Mouse (Mus musculus) cerebellum, postnatal 10 days (tissue): Measurements from ENCODE around the gene Gtdc1.

Source experiments
- DNase-seq, 2 experiments: peaks; one replicate each; pipeline ENCODE4 v3.0.0; 2021; ENCODE audit warnings: mixed read lengths in 2 of 2

The Gtdc1 gene

GRCm38 (mm10) chr2:44923056-44923883 lies 4.2 kb downstream of the Gtdc1 start:
- DNase-seq = no peak

- no peak for DNase-seq
Observed at GRCm38 (mm10) chr2:44922500-44922899, 5.0 kb downstream of the Gtdc1 start.

GRCm38 (mm10) chr2:44920471-44920870 lies 7.0 kb downstream of the Gtdc1 start:
- no peak for DNase-seq

- no peak for DNase-seq
Observed at GRCm38 (mm10) chr2:44919326-44919725, 8.1 kb downstream of the Gtdc1 start.

GRCm38 (mm10) chr2:44918737-44919136 lies 8.7 kb downstream of the Gtdc1 start:
- DNase-seq = no peak

GRCm38 (mm10) chr2:44916286-44916685 lies 11.2 kb downstream of the Gtdc1 start:
- no peak for DNase-seq

- no peak for DNase-seq
Observed at GRCm38 (mm10) chr2:44897801-44898200, 29.7 kb downstream of the Gtdc1 start.

- DNase-seq = no peak
Observed at GRCm38 (mm10) chr2:44873718-44874117, 53.7 kb downstream of the Gtdc1 start.

GRCm38 (mm10) chr2:44864726-44865125 lies 62.7 kb downstream of the Gtdc1 start:
- DNase-seq = no peak

GRCm38 (mm10) chr2:44854475-44854874 lies 73.0 kb downstream of the Gtdc1 start:
- DNase-seq = no peak

- no peak for DNase-seq
Observed at GRCm38 (mm10) chr2:44849666-44850065, 77.8 kb downstream of the Gtdc1 start.

- DNase-seq = no peak
Observed at GRCm38 (mm10) chr2:44848156-44848555, 79.3 kb downstream of the Gtdc1 start.

- DNase-seq = no peak
Observed at GRCm38 (mm10) chr2:44845424-44845823, 82.0 kb downstream of the Gtdc1 start.

GRCm38 (mm10) chr2:44829753-44830152 lies 97.7 kb downstream of the Gtdc1 start:
- no peak for DNase-seq

- no peak for DNase-seq
Observed at GRCm38 (mm10) chr2:44829346-44829745, 98.1 kb downstream of the Gtdc1 start.

- DNase-seq = no peak
Observed at GRCm38 (mm10) chr2:44826609-44827008, 100.8 kb downstream of the Gtdc1 start.

GRCm38 (mm10) chr2:44817787-44818186 lies 109.7 kb downstream of the Gtdc1 start:
- DNase-seq = no peak

GRCm38 (mm10) chr2:44813729-44814128 lies 113.7 kb downstream of the Gtdc1 start:
- peak; percentile 2 to 3 for DNase-seq

GRCm38 (mm10) chr2:44804497-44804896 lies 123.0 kb downstream of the Gtdc1 start:
- no peak for DNase-seq

GRCm38 (mm10) chr2:44801361-44801760 lies 126.1 kb downstream of the Gtdc1 start:
- DNase-seq = no peak

GRCm38 (mm10) chr2:44791840-44792239 lies 135.6 kb downstream of the Gtdc1 start:
- no peak for DNase-seq

GRCm38 (mm10) chr2:44791134-44791533 lies 136.3 kb downstream of the Gtdc1 start:
- DNase-seq = no peak

GRCm38 (mm10) chr2:44782746-44783145 lies 144.7 kb downstream of the Gtdc1 start:
- DNase-seq = no peak

- no peak for DNase-seq
Observed at GRCm38 (mm10) chr2:44780961-44781360, 146.5 kb downstream of the Gtdc1 start.

GRCm38 (mm10) chr2:44763898-44764297 lies 163.6 kb downstream of the Gtdc1 start:
- DNase-seq = no peak
